Mouse (Mus musculus) gastrocnemius, adult 18-20 months (tissue): Measurements from ENCODE around the gene B020004J07Rik. TPM values are rescaled to one million over a fixed set of nuclear protein-coding genes. Genes with fewer than 3 reads are reported as not detected.
"Not testable (repeated sequence)": the region's sequence is repeated elsewhere in the genome, so short reads cannot be mapped to it uniquely, and the experiment has no call there.

Experiments used
- DNase-seq: peaks from one replicate; pipeline ENCODE4 v3.0.0; 2021; ENCODE audit warnings: low spot score
- long read RNA-seq, 2 experiments: library from polyadenylated mRNA; stranded (forward); transcript quantifications; one replicate each; pipeline ENCODE4 v2.0.0; 2021
- total RNA-seq, 2 experiments: library from RNA; stranded (reverse); gene quantifications; 2 replicates each; pipeline ENCODE4 v1.2.3; 2021

The B020004J07Rik gene
- total RNA-seq, result not detected
- long read RNA-seq, experiment 1, result 0 reads
- long read RNA-seq, experiment 2, result 0 reads

GRCm38 (mm10) chr4:101843923-101844322, at the start of gene B020004J07Rik:
TSS of gene B020004J07Rik (minus strand) at chr4:101844023.
- DNase-seq, result not testable (repeated sequence)

- no peak for DNase-seq
Observed at GRCm38 (mm10) chr4:101889377-101889776, 45.6 kb upstream of the B020004J07Rik start.

- no peak for DNase-seq
Observed at GRCm38 (mm10) chr4:101883641-101884040, 39.8 kb upstream of the B020004J07Rik start.

- not testable (repeated sequence) for DNase-seq
Observed at GRCm38 (mm10) chr4:101875687-101876086, 31.9 kb upstream of the B020004J07Rik start.

GRCm38 (mm10) chr4:101872031-101872430, 28.2 kb upstream of the B020004J07Rik start:
- not testable (repeated sequence) for DNase-seq

GRCm38 (mm10) chr4:101862289-101862688, 18.5 kb upstream of the B020004J07Rik start:
- DNase-seq, result no peak

- no peak for DNase-seq
Observed at GRCm38 (mm10) chr4:101860873-101861272, 17.1 kb upstream of the B020004J07Rik start.

- no peak for DNase-seq
Observed at GRCm38 (mm10) chr4:101850908-101851307, 7.1 kb upstream of the B020004J07Rik start.

Other genes starting within 250 kb of the B020004J07Rik start
- 10 to 100 TPM in 1 of 2 experiments, 1 to 10 TPM in 1; 7.4 to 10.4 TPM for gene Leprot, start 196.3 kb downstream of the B020004J07Rik start, total RNA-seq
- gene Lepr, start 126.6 kb downstream of the B020004J07Rik start, total RNA-seq, result 1 to 10 TPM; 1.5 to 2.4 TPM
- gene C130073F10Rik, start 49.8 kb upstream of the B020004J07Rik start, total RNA-seq, result not detected
- not detected for gene Gm12800, start 65.1 kb upstream of the B020004J07Rik start, total RNA-seq
- gene Gm12794, start 96.4 kb upstream of the B020004J07Rik start, total RNA-seq, result not detected
- gene Gm12790, start 137.0 kb upstream of the B020004J07Rik start, total RNA-seq, result not detected
- gene Gm12789, start 142.6 kb upstream of the B020004J07Rik start, total RNA-seq, result not detected
- 100 to 1,000 TPM in 1 of 2 experiments, 10 to 100 TPM in 1; 74.5 to 102 TPM for gene Pde4b, start 243.5 kb upstream of the B020004J07Rik start, total RNA-seq